Mouse (Mus musculus) 3134 (cell line): Measurements from ENCODE around the gene Scin.
A peak's percentile ranks its signal among the peaks of the same experiment; 100 is the strongest.

Experiments
- DNase-seq: peaks from one replicate; pipeline ENCODE4 v3.0.0-alpha.2; 2011; ENCODE audit warnings: low spot score; ENCODE audit not compliant: insufficient read length; ENCODE audit errors: extremely low read depth

Gene Scin

GRCm38 (mm10) chr12:40109227-40109626, 24.8 kb downstream of the Scin start:
- no peak for DNase-seq

GRCm38 (mm10) chr12:40108143-40108542, 25.9 kb downstream of the Scin start:
- DNase-seq, result no peak

- DNase-seq, result no peak
Observed at GRCm38 (mm10) chr12:40106874-40107273, 27.2 kb downstream of the Scin start.

- no peak for DNase-seq
Observed at GRCm38 (mm10) chr12:40104750-40105149, 29.3 kb downstream of the Scin start.

GRCm38 (mm10) chr12:40102359-40102758, 31.7 kb downstream of the Scin start:
- no peak for DNase-seq

- DNase-seq, result no peak
Observed at GRCm38 (mm10) chr12:40099407-40099806, 34.6 kb downstream of the Scin start.

GRCm38 (mm10) chr12:40097449-40097848, 36.6 kb downstream of the Scin start:
- DNase-seq, result no peak

GRCm38 (mm10) chr12:40097023-40097422, 37.0 kb downstream of the Scin start:
- DNase-seq, result no peak

- DNase-seq, result no peak
Observed at GRCm38 (mm10) chr12:40096453-40096852, 37.6 kb downstream of the Scin start.

- DNase-seq, result no peak
Observed at GRCm38 (mm10) chr12:40090017-40090416, 44.0 kb downstream of the Scin start.

GRCm38 (mm10) chr12:40085731-40086322, 48.2 kb downstream of the Scin start:
- no peak for DNase-seq

- no peak for DNase-seq
Observed at GRCm38 (mm10) chr12:40082453-40083238, 51.4 kb downstream of the Scin start.

- DNase-seq, result no peak
Observed at GRCm38 (mm10) chr12:40082048-40082447, 52.0 kb downstream of the Scin start.

GRCm38 (mm10) chr12:40073660-40074059, 60.4 kb downstream of the Scin start:
- DNase-seq, result no peak

GRCm38 (mm10) chr12:40047024-40047423, 87.0 kb downstream of the Scin start:
- DNase-seq, result no peak

GRCm38 (mm10) chr12:40043816-40044585, 90.0 kb downstream of the Scin start:
- no peak for DNase-seq

- DNase-seq, result peak; percentile 14
Observed at GRCm38 (mm10) chr12:40040067-40040466, 94.0 kb downstream of the Scin start.

- DNase-seq, result peak; percentile 80
Observed at GRCm38 (mm10) chr12:40037876-40038463, 96.1 kb downstream of the Scin start, which contains the start of gene Arl4a. TSS of gene Arl4a (minus strand) at chr12:40038025.

- peak; percentile 93 for DNase-seq
Observed at GRCm38 (mm10) chr12:40037226-40037813, 96.7 kb downstream of the Scin start.

GRCm38 (mm10) chr12:40036666-40037065, 97.4 kb downstream of the Scin start:
- DNase-seq, result no peak

- DNase-seq, result no peak
Observed at GRCm38 (mm10) chr12:40035506-40035905, 98.5 kb downstream of the Scin start.
